Mouse (Mus musculus) ES-Bruce4 (cell line): Measurements from ENCODE around the gene 1500009C09Rik. TPM values are rescaled to one million over a fixed set of nuclear protein-coding genes. Genes with fewer than 3 reads are reported as not detected.

Source experiments
- H3K27ac ChIP-seq: 2 replicates; pipeline ENCODE4 v1.5.1; 2012; ENCODE audit warnings: low read length, inconsistent platforms; ENCODE audit not compliant: insufficient read depth
- H3K27me3 ChIP-seq: 2 replicates; pipeline ENCODE4 v1.6.1; 2012; ENCODE audit warnings: mild to moderate bottlenecking, low read length, inconsistent platforms; ENCODE audit not compliant: control insufficient read depth, poor library complexity, insufficient read depth, severe bottlenecking
- H3K36me3 ChIP-seq: 2 replicates; pipeline ENCODE4 v1.6.1; 2012; ENCODE audit warnings: inconsistent platforms, mild to moderate bottlenecking, low read length, moderate library complexity; ENCODE audit not compliant: control insufficient read depth, poor library complexity, insufficient read depth, severe bottlenecking
- H3K4me1 ChIP-seq: one replicate; pipeline ENCODE4 v1.8.1; 2011; ENCODE audit warnings: low read length; ENCODE audit not compliant: control insufficient read depth, insufficient read depth
- H3K4me3 ChIP-seq: 2 replicates; pipeline ENCODE4 v1.5.1; 2011; ENCODE audit warnings: low read depth, mild to moderate bottlenecking, low read length
- H3K9ac ChIP-seq: 2 replicates; pipeline ENCODE4 v1.6.1; 2012; ENCODE audit warnings: low read depth, mild to moderate bottlenecking, inconsistent platforms; ENCODE audit not compliant: poor library complexity, severe bottlenecking
- H3K9me3 ChIP-seq: replicated peaks from 2 replicates; pipeline ENCODE4 v1.6.1; 2012; ENCODE audit warnings: mild to moderate bottlenecking, low read length, inconsistent platforms; ENCODE audit not compliant: control insufficient read depth, poor library complexity, insufficient read depth, severe bottlenecking
- CTCF ChIP-seq: IDR thresholded peaks from one replicate; pipeline ENCODE4 v1.8.1; 2011; ENCODE audit warnings: low read depth, low read length
- EP300 ChIP-seq: IDR thresholded peaks from 2 replicates; pipeline ENCODE4 v1.6.1; 2011; ENCODE audit warnings: low read depth, low read length; ENCODE audit not compliant: insufficient read depth
- POLR2A ChIP-seq: IDR thresholded peaks from one replicate; pipeline ENCODE4 v1.8.1; 2011; ENCODE audit warnings: low read length; ENCODE audit not compliant: insufficient read depth
- polyA plus RNA-seq: library from polyadenylated mRNA; stranded (reverse); fragments of >200 nt; gene quantifications from 2 replicates; pipeline ENCODE4 v1.2.4, GENCODE M21; 2011; ENCODE audit warnings: low read depth; ENCODE audit not compliant: missing spikeins, insufficient read depth, insufficient read length

The 1500009C09Rik gene
- polyA plus RNA-seq, 1 experiment = not detected

GRCm38 (mm10) chr15:82290252-82290651 lies 38.1 kb downstream of the 1500009C09Rik start:
- TF ChIP-seq EP300 (no peak), CTCF (no peak), POLR2A (no peak)
- Histone ChIP-seq H3K9ac (no peak overlapping the region), H3K36me3 (no peaks in the 10 kb centered on the region; the same call in 1 of the 2 replicates), H3K4me1 (peaks cover 2% of the 10 kb centered on the region), H3K4me3 (no peak overlapping the region), H3K27ac (no peak overlapping the region), H3K9me3 (no peaks in the 10 kb centered on the region), H3K27me3 (no peaks in the 10 kb centered on the region)

- no peak overlapping the region for H3K27ac ChIP-seq
- peaks cover 2% of the 10 kb centered on the region for H3K4me1 ChIP-seq
- no peak overlapping the region for H3K4me3 ChIP-seq
- no peaks in the 10 kb centered on the region for H3K27me3 ChIP-seq
- TF ChIP-seq POLR2A (no peak), EP300 (no peak), CTCF (no peak)
- H3K9me3 ChIP-seq = no peaks in the 10 kb centered on the region
- no peaks in the 10 kb centered on the region; the same call in 1 of the 2 replicates for H3K36me3 ChIP-seq
- H3K9ac ChIP-seq = no peak overlapping the region
Measured at GRCm38 (mm10) chr15:82292851-82293250, 40.7 kb downstream of the 1500009C09Rik start.

GRCm38 (mm10) chr15:82293271-82293711 lies 41.1 kb downstream of the 1500009C09Rik start:
- H3K27me3 ChIP-seq = no peaks in the 10 kb centered on the region
- no peak overlapping the region for H3K4me3 ChIP-seq
- H3K9me3 ChIP-seq = no peaks in the 10 kb centered on the region
- TF ChIP-seq POLR2A (no peak), CTCF (no peak), EP300 (no peak)
- H3K4me1 ChIP-seq = peaks cover 2% of the 10 kb centered on the region
- no peaks in the 10 kb centered on the region; the same call in 1 of the 2 replicates for H3K36me3 ChIP-seq
- H3K27ac ChIP-seq = no peak overlapping the region
- no peak overlapping the region for H3K9ac ChIP-seq

GRCm38 (mm10) chr15:82294059-82294458 lies 41.9 kb downstream of the 1500009C09Rik start:
- H3K27me3 ChIP-seq = no peaks in the 10 kb centered on the region
- TF ChIP-seq CTCF = peak; percentile 33
- no peak for TF ChIP-seq POLR2A
- TF ChIP-seq EP300 = no peak

GRCm38 (mm10) chr15:82298764-82299561 lies 46.8 kb downstream of the 1500009C09Rik start, which contains the start of gene Wbp2nl:
Wbp2nl (plus strand) TSS chr15:82298954.
- H3K4me1 ChIP-seq = peaks cover 2% of the 10 kb centered on the region
- H3K4me3 ChIP-seq = peak within 1 kb of the TSS; percentile 75
- H3K9ac ChIP-seq = no peak within 1 kb of the TSS; the same call in 1 of the 2 replicates
- H3K36me3 ChIP-seq = no peaks in the 10 kb centered on the region
- no peaks in the 10 kb centered on the region for H3K9me3 ChIP-seq
- no peak for TF ChIP-seq EP300
- no peak for TF ChIP-seq CTCF
- TF ChIP-seq POLR2A = no peak
- H3K27ac ChIP-seq = no peak within 1 kb of the TSS
- H3K27me3 ChIP-seq = no peaks in the 10 kb centered on the region

More at GRCm38 (mm10) chr15:82294059-82294458, 41.9 kb downstream of the 1500009C09Rik start:
- no peaks in the 10 kb centered on the region for H3K9me3 ChIP-seq
- H3K27ac ChIP-seq = no peak overlapping the region
- H3K4me1 ChIP-seq = peaks cover 2% of the 10 kb centered on the region
- no peak overlapping the region for H3K4me3 ChIP-seq
- H3K36me3 ChIP-seq = no peaks in the 10 kb centered on the region; the same call in 1 of the 2 replicates
- H3K9ac ChIP-seq = no peak overlapping the region

GRCm38 (mm10) chr15:82307107-82307506 lies 54.9 kb downstream of the 1500009C09Rik start:
- H3K27ac ChIP-seq = no peak overlapping the region
- no peak overlapping the region for H3K4me3 ChIP-seq

More at GRCm38 (mm10) chr15:82307107-82307506, 54.9 kb downstream of the 1500009C09Rik start:
- no peaks in the 10 kb centered on the region for H3K36me3 ChIP-seq
- H3K9me3 ChIP-seq = no peaks in the 10 kb centered on the region
- H3K9ac ChIP-seq = no peak overlapping the region
- no peaks in the 10 kb centered on the region for H3K27me3 ChIP-seq
- H3K4me1 ChIP-seq = no peaks in the 10 kb centered on the region
- no peak for TF ChIP-seq POLR2A
- no peak for TF ChIP-seq EP300
